Mouse (Mus musculus) olfactory bulb, adult 2 months (tissue): ENCODE results near the gene Zfp335.

Experiments
- CTCF ChIP-seq: fragments of 200-500 bp; IDR thresholded peaks from 2 replicates; pipeline ENCODE4 v1.5.1; 2012; ENCODE audit warnings: low read depth, mild to moderate bottlenecking, low read length, moderate library complexity; ENCODE audit not compliant: insufficient read depth
- POLR2A ChIP-seq: fragments of 200-500 bp; IDR thresholded peaks from 2 replicates; pipeline ENCODE4 v1.6.1; 2012; ENCODE audit warnings: mild to moderate bottlenecking, low read depth, low read length, moderate library complexity; ENCODE audit not compliant: insufficient read depth

GRCm38 (mm10) chr2:164845782-164846181, 65.8 kb downstream of the Zfp335 start:
- no peak for TF ChIP-seq CTCF
- no peak for TF ChIP-seq POLR2A
